Mouse (Mus musculus): ENCODE data around the gene Cd180. TPM values are rescaled to one million over a fixed set of nuclear protein-coding genes. Genes with fewer than 3 reads are reported as not detected.

Gene Cd180
- polyA plus RNA-seq (2015; fragmentation: Nextera tagmentation; extraction: Ambion mirVana), result 0.60 and 1.1 TPM in 2 replicates

GRCm38 (mm10) chr13:102693341-102693801 is at the start of gene Cd180:
Gene Cd180 (plus strand): TSS chr13:102693558.

